Mouse (Mus musculus) splenic B cell, adult 2 months (primary cell): ENCODE data around the gene Cracr2b.

Experiments used
- DNase-seq: peaks from one replicate; pipeline ENCODE4 v3.0.0-alpha.2; 2011; ENCODE audit warnings: low read depth, low spot score
- H3K27me3 ChIP-seq: 2 replicates; pipeline ENCODE4 v1.6.1; 2012; ENCODE audit warnings: mild to moderate bottlenecking, low read length, moderate library complexity, mixed read lengths; ENCODE audit not compliant: control insufficient read depth, poor library complexity, insufficient read depth, severe bottlenecking
- H3K36me3 ChIP-seq: 2 replicates; pipeline ENCODE4 v1.6.1; 2012; ENCODE audit warnings: mild to moderate bottlenecking, low read length, moderate library complexity, mixed read lengths; ENCODE audit not compliant: control insufficient read depth, poor library complexity, insufficient read depth, severe bottlenecking

The Cracr2b gene

GRCm38 (mm10) chr7:141466607-141467148 lies 5.8 kb downstream of the Cracr2b start:
- H3K36me3 ChIP-seq: peaks cover 1% of the 10 kb centered on the region
- DNase-seq: no peak
- H3K27me3 ChIP-seq: no peaks in the 10 kb centered on the region

DNA sequence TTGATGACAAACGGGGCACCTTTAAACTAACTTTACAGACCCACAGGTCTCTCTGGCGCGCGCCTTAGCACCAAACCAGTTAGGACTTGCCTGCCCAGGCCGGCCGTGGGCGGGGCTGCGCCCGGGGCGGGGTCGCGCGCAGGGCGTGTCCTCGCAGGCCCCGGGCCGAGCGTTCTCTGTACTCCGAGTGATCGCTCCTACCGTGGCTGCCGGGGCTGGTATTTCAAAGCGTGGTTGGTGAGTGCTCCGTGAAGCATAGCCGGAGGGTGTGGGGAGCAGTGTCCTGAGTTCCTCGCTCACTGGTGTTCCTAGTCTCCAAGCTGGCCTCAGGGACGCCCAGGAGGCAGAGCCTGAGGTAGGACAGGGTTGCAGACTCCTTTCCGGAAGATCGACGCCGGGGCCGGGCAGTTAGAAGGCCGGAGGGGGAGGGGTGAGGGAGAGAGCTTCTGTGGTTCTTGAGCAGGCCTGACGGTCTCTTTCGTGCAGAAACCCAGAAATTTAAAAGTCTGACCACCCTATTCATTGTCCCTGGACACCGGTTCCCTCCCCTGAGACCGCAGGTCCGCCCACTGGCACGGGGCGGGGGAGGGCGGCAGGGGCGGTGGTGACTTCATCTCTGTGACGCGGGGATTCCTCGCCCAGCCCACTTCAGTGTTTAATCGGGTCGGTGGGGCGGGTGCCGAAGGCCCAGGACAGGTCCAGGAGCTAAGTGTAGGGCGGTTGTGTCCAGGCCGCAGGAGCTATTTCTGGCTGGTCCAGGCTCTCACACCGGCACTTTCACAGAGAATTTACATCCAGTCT lies 6.5 kb downstream of the Cracr2b start, which contains the start of gene Cd151:
Gene Cd151 (plus strand): TSS at position 163 of the 801 bp plus-strand sequence.
- no peaks in the 10 kb centered on the region for H3K27me3 ChIP-seq
- peaks cover 1% of the 10 kb centered on the region for H3K36me3 ChIP-seq
- peak; percentile 78 for DNase-seq

- Histone ChIP-seq H3K27me3 (no peaks in the 10 kb centered on the region), H3K36me3 (peaks cover 1% of the 10 kb centered on the region)
Measured at GRCm38 (mm10) chr7:141468164-141468521, 7.2 kb downstream of the Cracr2b start.

DNA sequence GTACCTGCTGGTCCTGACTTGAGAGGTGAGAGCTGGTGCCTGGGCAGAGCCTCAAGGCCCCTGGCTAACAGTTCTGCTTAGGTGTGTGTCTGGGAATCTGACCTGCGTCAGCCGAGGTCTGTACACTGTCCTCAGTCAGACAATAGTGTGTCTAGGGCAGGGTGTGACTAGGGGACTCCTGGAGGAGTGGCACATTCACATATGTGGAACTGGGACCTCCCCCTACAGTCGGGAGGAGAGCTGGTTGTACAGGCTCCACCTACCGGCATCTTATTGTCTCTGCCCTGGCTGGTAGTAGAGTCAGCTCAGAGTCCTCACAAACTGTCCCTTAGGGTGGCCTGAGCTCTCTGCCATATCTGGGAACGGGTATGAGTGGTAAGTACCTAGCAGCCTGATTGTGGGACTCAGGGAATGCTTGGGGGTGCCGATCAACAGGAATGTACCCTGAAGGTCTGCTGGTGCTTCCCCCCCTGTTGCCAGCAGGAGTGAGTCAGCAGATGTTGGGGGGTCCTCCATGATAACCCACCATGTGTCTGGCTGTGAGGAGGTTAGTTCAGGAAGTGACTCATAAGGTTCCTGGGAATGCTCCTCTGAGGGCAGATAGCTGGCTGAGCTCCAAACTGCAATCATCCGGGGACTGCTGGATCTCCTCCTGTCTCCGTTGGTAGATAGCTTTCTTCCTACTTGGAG lies 7.8 kb downstream of the Cracr2b start:
- no peaks in the 10 kb centered on the region for H3K27me3 ChIP-seq
- peaks cover 1% of the 10 kb centered on the region for H3K36me3 ChIP-seq
- DNase-seq: peak; percentile 82

More at GRCm38 (mm10) chr7:141468164-141468521, 7.2 kb downstream of the Cracr2b start:
- DNase-seq: no peak

DNA sequence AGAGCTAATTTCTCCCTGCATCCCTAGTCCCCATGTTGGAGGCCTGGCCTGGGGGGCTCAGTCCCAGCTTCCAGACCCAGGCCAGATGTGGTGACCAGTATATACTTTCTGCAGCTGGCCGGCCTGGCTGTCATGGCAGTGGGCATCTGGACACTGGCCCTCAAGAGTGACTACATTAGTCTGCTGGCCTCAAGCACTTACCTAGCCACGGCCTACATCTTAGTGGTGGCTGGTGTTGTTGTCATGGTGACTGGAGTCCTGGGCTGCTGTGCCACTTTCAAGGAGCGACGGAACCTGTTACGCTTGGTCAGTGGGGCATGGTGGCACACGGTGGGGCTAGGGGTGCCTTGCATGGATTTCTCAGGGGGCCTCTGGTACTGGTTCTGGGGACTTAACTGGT lies 8.5 kb downstream of the Cracr2b start:
- no peak for DNase-seq
- Histone ChIP-seq H3K27me3 (no peaks in the 10 kb centered on the region), H3K36me3 (peaks cover 1% of the 10 kb centered on the region)

GRCm38 (mm10) chr7:141469901-141470636 lies 9.2 kb downstream of the Cracr2b start:
- no peak for DNase-seq
- peaks cover 1% of the 10 kb centered on the region for H3K36me3 ChIP-seq
- H3K27me3 ChIP-seq: no peaks in the 10 kb centered on the region

DNA sequence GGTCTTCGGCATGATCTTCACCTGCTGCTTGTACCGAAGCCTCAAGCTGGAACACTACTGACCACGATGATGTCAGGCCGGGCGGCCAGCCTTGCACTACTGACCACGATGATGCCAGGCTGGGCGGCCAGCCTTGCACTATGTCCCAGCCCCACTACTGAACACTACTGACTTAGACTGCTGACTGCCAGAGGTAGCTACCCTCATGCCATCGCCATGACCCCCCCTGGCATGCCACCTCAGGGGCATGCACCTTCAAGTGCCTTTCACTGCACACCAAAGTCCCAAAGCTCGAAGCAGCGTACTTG lies 9.7 kb downstream of the Cracr2b start:
- no peak for DNase-seq
- Histone ChIP-seq H3K27me3 (no peaks in the 10 kb centered on the region), H3K36me3 (peaks cover 1% of the 10 kb centered on the region)

DNA sequence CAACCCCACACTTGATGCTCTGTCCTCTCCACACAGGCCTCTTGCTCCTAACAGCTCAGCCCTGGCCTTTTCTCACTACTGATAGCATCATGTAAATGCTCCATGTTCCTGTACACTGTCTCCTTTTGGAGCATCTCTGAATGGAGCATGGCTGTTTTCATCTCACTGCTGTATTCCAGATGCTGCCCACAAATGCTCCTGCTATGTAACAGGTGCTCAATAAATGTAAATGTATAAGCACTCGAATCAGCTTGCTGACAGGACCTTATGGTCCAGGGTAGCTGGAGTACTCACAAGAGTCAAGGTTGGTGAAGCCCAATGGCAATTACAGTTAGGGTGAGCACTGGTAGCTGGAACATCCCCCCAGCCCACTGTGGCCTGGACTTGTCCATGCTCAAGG lies 10.3 kb downstream of the Cracr2b start:
- no peak for DNase-seq
- Histone ChIP-seq H3K36me3 (peaks cover 1% of the 10 kb centered on the region), H3K27me3 (no peaks in the 10 kb centered on the region)

DNA sequence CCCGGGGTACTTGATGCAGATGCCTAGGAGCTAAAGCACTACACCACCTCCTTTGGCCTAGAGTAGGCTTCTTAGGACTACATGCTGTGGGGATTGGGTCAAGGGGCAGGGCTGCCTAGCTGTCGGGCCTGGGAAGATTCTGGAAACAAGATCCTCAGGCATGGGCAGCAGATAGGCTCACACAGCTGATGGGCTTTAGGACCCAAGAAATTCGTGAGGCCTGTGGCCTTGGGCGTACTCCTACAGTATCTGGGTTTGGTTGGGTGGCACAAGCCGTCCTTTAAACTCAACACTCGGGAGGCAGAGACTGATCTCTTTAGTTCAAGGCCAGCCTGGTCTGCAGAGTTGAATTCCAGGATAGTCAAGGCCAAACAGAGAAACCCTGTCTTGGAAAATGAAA lies 11.3 kb downstream of the Cracr2b start:
- Histone ChIP-seq H3K27me3 (no peaks in the 10 kb centered on the region), H3K36me3 (peaks cover 1% of the 10 kb centered on the region)
- no peak for DNase-seq

DNA sequence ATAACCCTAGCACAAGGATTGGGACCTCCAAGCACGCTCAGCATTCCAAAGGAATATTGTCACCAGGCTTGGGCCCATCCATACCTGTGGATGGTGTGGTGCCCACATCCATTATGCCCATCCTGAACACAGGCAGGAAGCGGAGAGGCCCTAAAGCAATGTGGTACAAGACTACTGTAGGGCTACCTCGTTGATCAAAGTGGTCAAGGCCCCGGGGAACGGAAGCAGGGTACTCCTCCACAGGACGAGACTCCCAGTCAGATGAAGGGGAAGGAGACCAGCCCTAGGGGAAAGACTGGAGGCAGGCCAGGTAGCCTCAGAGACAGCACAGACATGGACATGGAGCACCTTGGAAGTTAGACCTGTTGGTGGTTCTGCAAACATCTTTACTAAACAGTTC lies 11.9 kb downstream of the Cracr2b start:
- Histone ChIP-seq H3K36me3 (peaks cover 1% of the 10 kb centered on the region), H3K27me3 (no peaks in the 10 kb centered on the region)
- no peak for DNase-seq

DNA sequence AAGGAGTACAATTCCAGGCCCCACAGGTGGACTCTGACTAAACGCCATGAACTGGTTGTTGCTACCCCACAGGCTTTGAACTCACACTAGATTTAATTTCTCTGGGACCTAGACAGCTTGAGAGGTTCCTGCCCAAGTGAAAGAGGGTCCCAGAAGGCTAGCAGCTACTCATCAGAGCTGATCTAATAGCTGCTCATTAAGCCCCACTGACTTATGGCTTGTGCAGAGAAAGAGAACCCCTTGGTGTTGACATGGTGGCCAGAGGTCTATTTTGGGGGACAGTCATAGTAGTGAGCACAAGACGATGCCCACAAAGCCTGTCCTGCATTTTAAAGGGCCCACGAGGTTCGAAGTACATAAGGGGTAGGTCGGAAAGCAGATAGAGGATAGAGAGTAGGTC lies 13.3 kb downstream of the Cracr2b start:
- DNase-seq: no peak

DNA sequence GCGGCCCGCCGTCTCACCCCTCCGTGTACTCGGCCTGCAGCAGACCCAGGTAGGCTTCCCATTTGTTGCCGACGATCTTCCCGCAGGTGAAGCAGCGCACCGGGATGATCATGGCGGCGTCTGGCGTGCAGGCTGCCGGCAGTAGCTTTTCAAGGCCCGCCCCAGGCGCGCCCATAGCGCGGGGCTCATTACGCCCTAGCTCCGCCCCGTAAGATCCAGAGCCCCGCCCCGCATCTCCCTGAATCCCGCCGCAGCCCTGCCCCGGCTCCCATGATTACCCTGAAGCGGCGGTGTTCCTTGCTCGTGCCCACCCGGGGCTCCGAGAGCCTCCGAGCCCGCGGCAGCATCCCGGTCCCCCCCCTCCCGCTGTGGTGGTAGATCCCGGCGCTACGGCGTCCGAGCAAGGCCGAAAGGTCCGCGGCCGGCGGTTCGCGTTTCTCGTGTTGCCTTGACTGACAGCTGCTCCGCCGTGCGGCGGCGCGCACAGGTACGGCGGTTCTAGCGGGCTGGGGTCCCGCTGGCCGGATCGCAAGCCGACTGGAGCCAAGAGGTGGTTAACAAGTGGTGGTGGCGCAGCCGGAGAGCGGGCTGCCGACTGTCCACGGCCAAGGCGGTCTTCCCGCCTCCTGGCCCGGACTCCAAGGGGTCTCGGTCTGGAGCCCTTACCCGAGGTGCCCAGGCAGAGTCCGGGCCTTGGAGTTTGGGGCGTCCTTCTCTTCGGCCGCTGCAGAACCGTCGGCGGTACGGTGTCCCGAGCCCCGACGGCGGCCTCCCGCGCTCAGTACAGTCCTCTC lies 14.3 kb downstream of the Cracr2b start, which contains the start of the genes Polr2l and Tspan4:
Gene Polr2l (minus strand): TSS at position 122 of the 794 bp plus-strand sequence.
Gene Tspan4 (plus strand): TSS at position 230 of the 794 bp plus-strand sequence.
- Histone ChIP-seq H3K27me3 (no peaks in the 10 kb centered on the region), H3K36me3 (peaks cover 1% of the 10 kb centered on the region)
- DNase-seq: peak; percentile 88

More for the DNA sequence above, 13.3 kb downstream of the Cracr2b start:
- H3K36me3 ChIP-seq: peaks cover 1% of the 10 kb centered on the region
- no peaks in the 10 kb centered on the region for H3K27me3 ChIP-seq

DNA sequence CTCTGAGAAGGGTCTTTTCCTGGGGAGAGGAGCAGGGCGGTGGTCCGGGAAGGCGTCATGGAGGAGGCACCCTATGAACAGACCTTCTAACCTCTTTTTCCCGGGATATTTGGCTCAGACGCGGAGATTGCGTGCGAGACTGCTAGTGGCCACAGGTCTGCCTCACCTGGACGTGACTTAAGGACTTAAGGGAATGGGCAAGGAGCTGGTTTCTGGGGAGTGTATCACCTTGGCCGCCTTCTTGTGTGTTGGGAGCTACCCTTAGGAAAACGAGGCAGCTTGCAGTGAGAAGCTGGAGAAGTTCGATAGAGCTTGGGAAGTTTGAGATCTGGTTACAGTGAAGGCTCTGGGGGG lies 14.9 kb downstream of the Cracr2b start:
- no peak for DNase-seq
- no peaks in the 10 kb centered on the region for H3K27me3 ChIP-seq
- no peaks in the 10 kb centered on the region; the same call in none of the 2 replicates for H3K36me3 ChIP-seq
